Mouse (Mus musculus) intestine, embryonic 15.5 days (tissue): Measurements from ENCODE around the gene Tmem223. TPM values are rescaled to one million over a fixed set of nuclear protein-coding genes. Genes with fewer than 3 reads are reported as not detected.
A peak's percentile ranks its signal among the peaks of the same experiment; 100 is the strongest.

Source experiments
- ATAC-seq: fragments of 200-750 bp; cut with Nextera tagmentation; 2 replicates; pipeline ENCODE4 v1.8.0; 2017; ENCODE audit warnings: moderate TSS enrichment, moderate library complexity
- H3K27ac ChIP-seq: fragments of 300-500 bp; sonication (generic); 2 replicates; pipeline ENCODE4 v1.5.1; 2015; ENCODE audit warnings: mild to moderate bottlenecking, inconsistent platforms
- H3K27me3 ChIP-seq: fragments of 300-500 bp; sonication (generic); replicated peaks from 2 replicates; pipeline ENCODE4 v1.6.1; 2015; ENCODE audit warnings: inconsistent platforms
- H3K36me3 ChIP-seq: fragments of 300-500 bp; sonication (generic); 2 replicates; pipeline ENCODE4 v1.6.1; 2015; ENCODE audit warnings: inconsistent platforms
- H3K4me1 ChIP-seq: fragments of 300-500 bp; sonication (generic); replicated peaks from 2 replicates; pipeline ENCODE4 v1.6.1; 2015; ENCODE audit warnings: inconsistent platforms
- H3K4me2 ChIP-seq: fragments of 300-500 bp; sonication (generic); replicated peaks from 2 replicates; pipeline ENCODE4 v1.6.1; 2015; ENCODE audit warnings: mild to moderate bottlenecking, inconsistent platforms
- H3K4me3 ChIP-seq: fragments of 300-500 bp; sonication (generic); replicated peaks from 2 replicates; pipeline ENCODE4 v1.5.1; 2015; ENCODE audit warnings: inconsistent platforms
- H3K9ac ChIP-seq: fragments of 300-500 bp; sonication (generic); 2 replicates; pipeline ENCODE4 v1.6.1; 2015; ENCODE audit warnings: inconsistent platforms
- H3K9me3 ChIP-seq: fragments of 300-500 bp; sonication (generic); 2 replicates; pipeline ENCODE4 v1.6.1; 2016; ENCODE audit warnings: inconsistent platforms
- WGBS: fragments of 180-500 bp; shearing (Covaris S2); methylation state at CpG from one replicate; pipeline ENCODE4 v1.1.7; 2015; 5-methylcytosine and 5-hydroxymethylcytosine counted together
- polyA plus RNA-seq: library from polyadenylated mRNA; unstranded; fragments of >200 nt; fragmentation: Nextera tagmentation; extraction: Ambion mirVana; gene quantifications from 2 replicates; pipeline ENCODE4 v1.2.1, GENCODE M21; 2015

Gene Tmem223
- polyA plus RNA-seq, 1 experiment from 2014 or later = 177 TPM

GRCm38 (mm10) chr19:8756635-8757387, 14.0 kb upstream of the Tmem223 start, which contains the start of gene Nxf1:
Gene Nxf1, plus strand, starts transcription at chr19:8757073.
- Histone ChIP-seq H3K27ac (peak within 1 kb of the TSS; percentile 94), H3K4me2 (peak within 1 kb of the TSS; percentile 70), H3K9me3 (no peaks in the 10 kb centered on the region), H3K4me3 (peak within 1 kb of the TSS; percentile 95), H3K4me1 (peaks cover 9% of the 10 kb centered on the region; the same call in 1 of the 2 replicates), H3K9ac (peak within 1 kb of the TSS; percentile 96), H3K36me3 (0 out of 2 replicates have a peak, but pooled peaks cover 7% of the 10 kb centered on the region), H3K27me3 (no peaks in the 10 kb centered on the region)
- peak; percentile 96 for ATAC-seq
- WGBS = under 1% methylated on average over 75 of the region's 75 CpGs

DNA sequence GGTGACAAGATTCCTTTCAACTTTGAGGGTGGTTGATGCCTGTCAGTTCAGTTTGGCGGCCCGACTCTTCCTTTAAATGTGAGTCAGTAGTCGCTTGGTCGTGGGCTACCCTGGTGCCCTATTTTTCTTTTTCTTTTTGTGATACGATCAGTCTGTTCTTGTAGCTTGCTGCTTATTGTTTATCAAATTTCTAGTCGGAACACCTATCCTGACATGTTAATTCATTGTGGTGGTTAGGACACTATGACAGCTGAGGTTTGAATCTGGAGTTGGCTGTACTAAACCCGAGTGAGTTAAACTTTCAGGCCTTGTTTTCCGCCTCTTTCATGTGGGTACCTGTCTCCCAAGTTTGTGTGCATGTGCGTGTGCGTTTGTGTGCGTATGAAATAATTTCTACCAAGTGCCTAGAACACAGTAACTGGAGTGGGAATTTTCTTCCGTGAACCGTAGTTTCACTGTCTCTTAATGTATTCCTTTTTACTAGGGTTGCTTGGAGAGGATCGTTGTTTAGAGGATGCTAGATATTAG, 13.3 kb upstream of the Tmem223 start:
- Histone ChIP-seq H3K4me3 (peak overlapping the region; percentile 95), H3K27ac (peak overlapping the region; percentile 94)
- ATAC-seq = no peak

DNA sequence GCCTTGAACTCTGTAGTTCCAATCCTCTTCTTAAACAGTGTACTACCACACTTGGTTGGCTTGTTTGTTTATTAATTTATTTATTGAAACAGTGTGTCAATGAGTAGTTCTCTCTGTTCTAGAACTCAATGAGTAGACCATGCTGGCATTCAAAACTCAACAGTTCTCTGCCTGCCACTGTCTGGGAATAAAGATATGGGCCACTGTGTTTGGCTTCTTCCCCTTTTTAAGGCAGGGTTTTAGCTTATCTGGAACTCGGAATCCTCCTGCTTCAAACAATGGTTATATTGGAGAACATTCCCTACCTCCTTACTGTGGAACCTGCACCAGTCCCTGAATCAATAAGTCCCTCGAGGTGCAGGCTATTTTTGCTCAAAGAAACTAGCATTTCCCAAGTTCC, 11.9 kb upstream of the Tmem223 start:
- Histone ChIP-seq H3K4me3 (no peak overlapping the region), H3K27ac (no peak overlapping the region), H3K4me2 (peak overlapping the region; percentile 70; the same call in 1 of the 2 replicates), H3K4me1 (peaks cover 9% of the 10 kb centered on the region; the same call in 1 of the 2 replicates), H3K9me3 (no peaks in the 10 kb centered on the region), H3K36me3 (peaks cover 19% of the 10 kb centered on the region), H3K9ac (no peak overlapping the region), H3K27me3 (no peaks in the 10 kb centered on the region)
- no peak for ATAC-seq
- WGBS = 80% methylated on average over 2 of the region's 2 CpGs

More for the DNA sequence above, 13.3 kb upstream of the Tmem223 start:
- 0 out of 2 replicates have a peak, but pooled peaks cover 8% of the 10 kb centered on the region for H3K36me3 ChIP-seq
- peak overlapping the region; percentile 96 for H3K9ac ChIP-seq
- H3K4me2 ChIP-seq = peak overlapping the region; percentile 70
- peaks cover 9% of the 10 kb centered on the region; the same call in 1 of the 2 replicates for H3K4me1 ChIP-seq
- H3K27me3 ChIP-seq = no peaks in the 10 kb centered on the region
- WGBS = 3% methylated on average over 14 of the region's 14 CpGs
- H3K9me3 ChIP-seq = no peaks in the 10 kb centered on the region

- peaks cover 29% of the 10 kb centered on the region for H3K36me3 ChIP-seq
- 96% methylated on average over 2 of the region's 2 CpGs for WGBS
- no peak overlapping the region for H3K4me2 ChIP-seq
- no peak for ATAC-seq
- peaks cover 7% of the 10 kb centered on the region; the same call in 1 of the 2 replicates for H3K4me1 ChIP-seq
- H3K27me3 ChIP-seq = no peaks in the 10 kb centered on the region
- H3K27ac ChIP-seq = no peak overlapping the region
- no peak overlapping the region for H3K4me3 ChIP-seq
- no peaks in the 10 kb centered on the region for H3K9me3 ChIP-seq
- H3K9ac ChIP-seq = no peak overlapping the region
Observed at GRCm38 (mm10) chr19:8760757-8761156, 10.0 kb upstream of the Tmem223 start.

DNA sequence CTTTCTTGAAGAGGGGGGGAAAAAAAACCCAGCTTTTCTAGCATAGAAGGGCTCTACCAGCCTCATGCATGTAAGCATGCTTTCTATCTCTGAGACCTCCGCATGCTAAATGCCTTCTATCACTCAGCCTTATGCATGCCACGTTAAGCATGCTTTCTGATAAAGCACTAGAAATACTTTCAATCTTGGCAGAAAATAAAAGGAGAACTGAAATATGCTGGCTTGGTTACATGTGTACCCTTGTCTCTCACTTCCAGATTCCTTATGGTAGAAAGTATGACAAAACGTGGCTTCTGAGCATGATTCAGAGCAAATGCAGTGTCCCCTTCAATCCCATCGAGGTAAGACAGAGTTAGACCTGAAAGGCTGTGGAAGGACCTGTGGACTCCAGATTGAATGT, 7.5 kb upstream of the Tmem223 start:
- Histone ChIP-seq H3K9ac (no peak overlapping the region), H3K36me3 (peaks cover 50% of the 10 kb centered on the region), H3K4me3 (no peak overlapping the region), H3K4me2 (no peak overlapping the region), H3K9me3 (no peaks in the 10 kb centered on the region), H3K4me1 (peaks cover under 1% of the 10 kb centered on the region; the same call in 1 of the 2 replicates), H3K27me3 (no peaks in the 10 kb centered on the region), H3K27ac (no peak overlapping the region)
- WGBS = 95% methylated on average over 4 of the region's 4 CpGs
- ATAC-seq = no peak

DNA sequence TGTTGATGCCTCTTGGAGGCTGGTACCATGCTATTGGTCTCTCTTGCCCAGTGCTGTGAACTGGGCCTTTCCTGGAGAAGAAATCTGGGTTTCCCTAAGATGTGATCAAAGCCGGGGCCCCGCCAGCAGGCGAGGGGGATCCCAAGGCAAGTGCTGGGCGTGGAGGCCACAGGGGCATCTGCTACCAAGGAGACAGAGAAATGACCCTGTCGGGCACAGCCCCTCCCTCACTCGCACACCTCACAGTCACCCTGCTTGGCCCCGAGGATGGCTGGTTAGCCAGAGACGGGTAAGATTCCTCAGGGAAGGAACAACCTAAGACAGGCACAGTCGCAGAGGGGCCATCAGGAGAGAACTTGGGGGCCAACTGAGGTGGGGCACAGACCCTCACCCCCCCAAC, 5.2 kb upstream of the Tmem223 start:
- no peak overlapping the region for H3K9ac ChIP-seq
- no peak overlapping the region for H3K4me2 ChIP-seq
- H3K4me3 ChIP-seq = no peak overlapping the region
- 98% methylated on average over 9 of the region's 9 CpGs for whole genome bisulfite sequencing
- H3K9me3 ChIP-seq = no peaks in the 10 kb centered on the region
- no peak for ATAC-seq
- peaks cover 55% of the 10 kb centered on the region for H3K36me3 ChIP-seq
- no peak overlapping the region for H3K27ac ChIP-seq
- H3K27me3 ChIP-seq = no peaks in the 10 kb centered on the region
- 0 out of 2 replicates have a peak, but pooled peaks cover 3% of the 10 kb centered on the region for H3K4me1 ChIP-seq

DNA sequence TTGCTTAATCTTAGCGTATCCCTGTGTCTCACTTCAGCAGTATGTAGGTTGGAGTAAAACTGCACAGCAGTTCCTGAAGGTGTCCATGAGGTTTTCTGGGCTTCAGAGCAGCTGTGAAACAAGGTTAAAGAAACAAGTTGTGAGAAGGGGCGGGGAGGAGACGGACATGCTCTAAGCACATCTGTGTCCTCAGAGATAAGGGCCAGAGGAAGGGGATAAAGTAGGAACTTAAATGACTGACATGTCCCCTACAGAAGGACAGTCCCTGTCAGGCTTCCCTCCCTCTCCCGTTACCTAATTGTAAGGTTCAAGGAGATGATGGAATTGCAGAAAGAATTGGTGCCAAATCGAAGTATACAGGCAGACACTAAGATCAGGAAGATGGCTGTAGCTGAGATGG, 2.2 kb downstream of the Tmem223 start:
- Histone ChIP-seq H3K27ac (peak overlapping the region; percentile 100; the same call in 1 of the 2 replicates), H3K9ac (peak overlapping the region; percentile 84), H3K4me2 (peak overlapping the region; percentile 90), H3K27me3 (no peaks in the 10 kb centered on the region), H3K4me1 (peaks cover 22% of the 10 kb centered on the region), H3K4me3 (peak overlapping the region; percentile 59), H3K36me3 (0 out of 2 replicates have a peak, but pooled peaks cover 8% of the 10 kb centered on the region), H3K9me3 (no peaks in the 10 kb centered on the region)
- ATAC-seq = no peak
- 77% methylated on average over 5 of the region's 5 CpGs for WGBS

DNA sequence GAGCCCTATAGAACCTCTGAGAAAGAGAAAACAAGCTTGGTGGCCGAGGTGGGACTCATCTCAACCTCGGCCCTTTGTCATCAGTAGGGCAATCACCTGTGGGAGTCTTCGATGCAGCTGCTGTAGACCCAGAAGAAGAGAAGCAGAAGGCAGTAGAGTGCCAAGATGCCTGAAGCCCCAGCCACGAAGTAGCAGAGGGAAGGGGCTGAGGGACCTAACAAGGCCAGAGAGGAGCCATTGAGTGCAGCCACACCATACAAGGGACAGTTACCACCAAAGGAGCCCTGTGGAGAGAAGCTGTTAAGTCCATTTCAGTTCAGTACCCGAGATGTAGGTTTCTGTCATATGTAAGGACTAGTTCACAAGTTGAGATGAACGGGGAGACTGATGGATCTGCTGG, 2.6 kb downstream of the Tmem223 start:
- 0 out of 2 replicates have a peak, but pooled peaks cover 4% of the 10 kb centered on the region for H3K36me3 ChIP-seq
- ATAC-seq = no peak

DNA sequence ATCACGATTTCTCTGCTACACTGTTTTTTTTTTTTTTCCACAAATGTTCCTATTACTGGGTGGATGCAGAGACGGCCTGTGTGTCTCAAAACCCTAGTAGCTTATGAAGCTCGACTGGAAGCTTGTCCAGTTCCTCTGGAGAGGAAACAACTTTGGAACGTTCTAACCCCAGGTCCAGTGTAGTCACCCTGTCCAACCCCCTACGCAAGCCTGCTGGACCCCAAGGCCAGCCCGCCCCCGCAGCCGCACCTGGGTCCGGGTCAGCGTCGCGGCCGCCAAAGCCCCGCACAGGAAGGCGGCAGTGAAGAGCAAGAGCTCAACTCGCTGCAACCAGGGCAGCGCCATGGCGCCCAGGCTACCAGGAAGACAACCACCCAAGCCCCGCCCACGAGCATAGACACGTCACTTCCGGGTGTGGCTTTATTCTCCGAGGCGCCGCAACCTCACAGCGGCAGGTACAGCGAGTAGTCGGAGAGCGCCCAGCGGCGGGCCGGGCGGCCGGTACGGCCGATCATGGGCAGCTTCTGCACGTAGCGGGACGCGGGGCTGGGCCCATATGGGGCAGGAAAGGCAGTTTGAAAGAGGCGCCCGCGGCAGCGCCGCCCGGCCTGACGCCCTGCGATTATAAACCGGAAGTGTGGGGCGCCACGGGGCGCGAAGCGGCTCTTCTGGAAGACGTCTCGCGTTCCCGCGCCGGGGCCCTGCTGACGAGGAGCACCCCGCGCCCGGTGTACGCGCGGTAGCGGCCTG, 3.5 kb downstream of the Tmem223 start, which contains the start of gene Tmem179b:
TSS of gene Tmem179b (minus strand) at position 382 of the 750 bp plus-strand sequence.
- Histone ChIP-seq H3K9ac (peak within 1 kb of the TSS; percentile 84), H3K4me1 (peaks cover 22% of the 10 kb centered on the region), H3K27ac (peak within 1 kb of the TSS; percentile 100), H3K36me3 (no peaks in the 10 kb centered on the region), H3K4me2 (peak within 1 kb of the TSS; percentile 90), H3K4me3 (peak within 1 kb of the TSS; percentile 59), H3K27me3 (no peaks in the 10 kb centered on the region), H3K9me3 (no peaks in the 10 kb centered on the region)
- peak; percentile 95 for ATAC-seq
- WGBS = under 1% methylated on average over 68 of the region's 68 CpGs

More for the DNA sequence above, 2.6 kb downstream of the Tmem223 start:
- H3K4me3 ChIP-seq = peak overlapping the region; percentile 59
- peak overlapping the region; percentile 90 for H3K4me2 ChIP-seq
- 41% methylated on average over 6 of the region's 6 CpGs for WGBS
- H3K27ac ChIP-seq = peak overlapping the region; percentile 100; the same call in 1 of the 2 replicates
- H3K9ac ChIP-seq = peak overlapping the region; percentile 84
- peaks cover 22% of the 10 kb centered on the region for H3K4me1 ChIP-seq
- H3K27me3 ChIP-seq = no peaks in the 10 kb centered on the region
- no peaks in the 10 kb centered on the region for H3K9me3 ChIP-seq

DNA sequence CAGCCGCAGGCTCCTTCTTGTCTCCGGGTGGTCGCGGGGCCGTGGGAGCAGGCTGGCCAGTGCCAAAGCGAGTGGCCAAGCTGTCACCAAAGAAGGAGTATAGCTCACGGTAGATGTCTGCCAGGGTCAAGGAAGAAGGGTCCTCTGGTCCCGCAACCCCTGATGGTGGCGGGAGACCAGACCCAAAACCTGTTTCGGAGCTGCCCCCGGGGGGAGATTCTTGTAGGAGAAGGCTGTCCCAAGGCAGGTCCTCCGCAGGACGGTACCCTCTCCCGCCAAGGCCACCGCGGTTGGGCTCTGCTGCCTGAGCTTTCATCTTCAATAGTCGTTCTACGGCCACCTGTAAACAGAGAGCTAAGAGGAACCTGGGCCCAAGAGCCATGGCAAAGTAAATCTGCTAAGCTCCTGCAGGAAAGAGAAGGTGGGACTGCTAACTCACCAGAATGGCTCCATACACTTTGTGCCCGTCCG, 4.2 kb downstream of the Tmem223 start:
- Histone ChIP-seq H3K27me3 (no peaks in the 10 kb centered on the region), H3K36me3 (no peaks in the 10 kb centered on the region), H3K27ac (peak overlapping the region; percentile 100), H3K4me3 (peak overlapping the region; percentile 59), H3K9me3 (no peaks in the 10 kb centered on the region), H3K4me2 (peak overlapping the region; percentile 90), H3K9ac (peak overlapping the region; percentile 84), H3K4me1 (peaks cover 22% of the 10 kb centered on the region)
- peak; percentile 2; the same call in 1 of the 2 replicates for ATAC-seq
- WGBS = 3% methylated on average over 20 of the region's 20 CpGs

GRCm38 (mm10) chr19:8786008-8786781, 15.4 kb downstream of the Tmem223 start, which contains the start of gene Taf6l:
Gene Taf6l, minus strand, starts transcription at chr19:8786417.
- WGBS = under 1% methylated on average over 32 of the region's 32 CpGs
- ATAC-seq = peak; percentile 100
- H3K36me3 ChIP-seq = peaks cover 13% of the 10 kb centered on the region
- peak within 1 kb of the TSS; percentile 74 for H3K4me3 ChIP-seq
- no peaks in the 10 kb centered on the region for H3K27me3 ChIP-seq
- peak within 1 kb of the TSS; percentile 58 for H3K9ac ChIP-seq
- peak within 1 kb of the TSS; percentile 61 for H3K4me2 ChIP-seq
- peaks cover 8% of the 10 kb centered on the region for H3K4me1 ChIP-seq
- H3K27ac ChIP-seq = peak within 1 kb of the TSS; percentile 92
- H3K9me3 ChIP-seq = no peaks in the 10 kb centered on the region
